Mouse (Mus musculus) liver, embryonic 13.5 days (tissue): Measurements from ENCODE around the gene Plcxd2. TPM values are rescaled to one million over a fixed set of nuclear protein-coding genes. Genes with fewer than 3 reads are reported as not detected.

Experiments used
- ATAC-seq: fragments of 200-750 bp; cut with Nextera tagmentation; 2 replicates; pipeline ENCODE4 v1.8.0; 2017; ENCODE audit warnings: low read depth, mild to moderate bottlenecking, moderate number of reproducible peaks, moderate library complexity
- DNase-seq: peaks from one replicate; pipeline ENCODE4 v3.0.0; 2022
- H3K27ac ChIP-seq: fragments of 300-500 bp; sonication (generic); 2 replicates; pipeline ENCODE4 v1.5.1; 2015; ENCODE audit warnings: moderate library complexity, mild to moderate bottlenecking, inconsistent platforms
- H3K27me3 ChIP-seq: fragments of 300-500 bp; sonication (generic); 2 replicates; pipeline ENCODE4 v1.6.1; 2015; ENCODE audit warnings: mild to moderate bottlenecking, inconsistent platforms
- H3K36me3 ChIP-seq: fragments of 300-500 bp; sonication (generic); 2 replicates; pipeline ENCODE4 v1.6.1; 2015; ENCODE audit warnings: mild to moderate bottlenecking, inconsistent platforms
- H3K4me1 ChIP-seq: fragments of 300-500 bp; sonication (generic); replicated peaks from 2 replicates; pipeline ENCODE4 v1.6.1; 2015; ENCODE audit warnings: inconsistent platforms
- H3K4me2 ChIP-seq: fragments of 300-500 bp; sonication (generic); 2 replicates; pipeline ENCODE4 v1.6.1; 2015; ENCODE audit warnings: inconsistent platforms, mild to moderate bottlenecking, moderate library complexity
- H3K4me3 ChIP-seq: fragments of 300-500 bp; sonication (generic); replicated peaks from 2 replicates; pipeline ENCODE4 v1.5.1; 2015; ENCODE audit warnings: mild to moderate bottlenecking, inconsistent platforms
- H3K9ac ChIP-seq: fragments of 300-500 bp; sonication (generic); 2 replicates; pipeline ENCODE4 v1.6.1; 2015; ENCODE audit warnings: mild to moderate bottlenecking, inconsistent platforms
- H3K9me3 ChIP-seq: fragments of 300-500 bp; sonication (generic); replicated peaks from 2 replicates; pipeline ENCODE4 v1.6.1; 2016; ENCODE audit warnings: inconsistent platforms
- WGBS: fragments of 180-500 bp; shearing (Covaris S2); methylation state at CpG from one replicate; pipeline ENCODE4 v1.1.7; 2015; ENCODE audit not compliant: insufficient replicate concordance; 5-methylcytosine and 5-hydroxymethylcytosine counted together
- polyA plus RNA-seq: library from polyadenylated mRNA; unstranded; fragments of >200 nt; fragmentation: Nextera tagmentation; extraction: Ambion mirVana; gene quantifications from 2 replicates; pipeline ENCODE4 v1.2.1, GENCODE M21; 2015

The Plcxd2 gene
- polyA plus RNA-seq, 1 experiment from 2014 or later: 2.2 TPM

GRCm38 (mm10) chr16:45984610-45985606 lies 25.1 kb downstream of the Plcxd2 start:
- Histone ChIP-seq H3K36me3 (no peaks in the 10 kb centered on the region), H3K27me3 (no peaks in the 10 kb centered on the region), H3K4me1 (no peaks in the 10 kb centered on the region), H3K27ac (peak overlapping the region; percentile 63), H3K9ac (no peak overlapping the region), H3K4me2 (no peak overlapping the region), H3K9me3 (no peaks in the 10 kb centered on the region), H3K4me3 (no peak overlapping the region)
- ATAC-seq: peak; percentile 75
- 38% methylated on average over 4 of the region's 4 CpGs for WGBS
- DNase-seq: no peak

- Histone ChIP-seq H3K9me3 (no peaks in the 10 kb centered on the region), H3K4me1 (no peaks in the 10 kb centered on the region), H3K27ac (no peak overlapping the region), H3K9ac (no peak overlapping the region), H3K36me3 (no peaks in the 10 kb centered on the region), H3K4me3 (no peak overlapping the region), H3K27me3 (no peaks in the 10 kb centered on the region), H3K4me2 (no peak overlapping the region)
- DNase-seq (no peak), ATAC-seq (no peak)
- 62% methylated on average over 1 of the region's 1 CpGs for WGBS
Observed at GRCm38 (mm10) chr16:45976251-45976650, 33.8 kb downstream of the Plcxd2 start.

DNA sequence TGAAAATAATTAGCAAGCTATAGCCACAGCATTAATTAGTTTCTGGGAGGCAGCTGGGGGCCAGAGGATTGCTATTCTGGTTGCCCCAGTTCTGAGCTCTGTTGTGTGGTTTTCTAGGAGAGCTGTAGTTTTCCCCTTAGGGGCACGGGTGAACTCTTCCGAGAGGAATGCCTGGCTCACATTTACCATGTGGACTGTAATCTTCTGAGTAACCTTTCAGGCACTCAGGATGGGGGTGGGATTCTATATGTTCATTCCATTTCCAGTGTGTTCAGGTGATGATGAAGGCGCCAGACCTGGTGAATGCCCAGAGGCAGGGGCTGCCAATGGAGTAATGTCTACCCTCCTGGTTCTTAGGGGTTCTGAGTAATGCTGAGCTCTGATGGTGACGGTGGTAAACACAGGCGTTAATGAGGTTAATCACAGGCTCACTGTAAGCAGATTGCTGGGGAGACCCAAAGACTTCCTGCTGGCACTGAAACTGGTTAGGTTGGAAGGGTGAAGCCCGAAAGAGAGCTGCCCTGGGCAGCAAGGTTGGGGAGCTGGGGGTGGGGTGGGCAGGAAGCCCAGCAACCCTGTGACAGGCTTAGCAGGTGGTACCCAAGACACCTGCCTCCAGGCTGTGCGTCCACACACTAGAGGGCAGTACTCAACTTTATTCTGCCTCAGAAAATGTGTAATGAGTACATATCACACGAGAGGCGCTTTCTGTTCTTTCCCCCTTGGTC lies 35.9 kb downstream of the Plcxd2 start:
- Histone ChIP-seq H3K36me3 (no peaks in the 10 kb centered on the region), H3K27ac (no peak overlapping the region), H3K4me2 (no peak overlapping the region), H3K9me3 (no peaks in the 10 kb centered on the region), H3K4me1 (no peaks in the 10 kb centered on the region), H3K4me3 (no peak overlapping the region), H3K27me3 (no peaks in the 10 kb centered on the region), H3K9ac (no peak overlapping the region)
- ATAC-seq (no peak), DNase-seq (no peak)
- WGBS: 53% methylated on average over 9 of the region's 9 CpGs

GRCm38 (mm10) chr16:45970187-45970586 lies 39.8 kb downstream of the Plcxd2 start:
- ATAC-seq (no peak), DNase-seq (no peak)
- 57% methylated on average over 2 of the region's 2 CpGs for WGBS

DNA sequence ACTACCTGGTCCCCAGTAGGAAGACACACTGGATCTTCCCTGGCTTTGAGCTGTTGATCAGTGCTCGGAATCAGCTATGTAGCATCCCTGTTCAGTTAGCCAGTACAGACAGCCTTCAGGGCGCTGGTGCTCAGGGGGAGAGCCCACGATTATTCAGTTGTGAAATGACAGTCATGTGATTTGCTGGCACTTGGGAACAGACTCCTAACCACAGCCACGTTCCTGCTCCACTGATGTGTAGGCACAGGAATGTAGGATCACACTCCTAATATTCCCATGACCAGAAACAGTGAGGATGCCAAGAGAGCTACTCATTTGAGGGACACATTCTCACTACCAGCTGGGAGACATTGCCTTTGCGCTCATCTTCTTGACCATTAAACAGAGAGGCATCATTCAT lies 41.3 kb downstream of the Plcxd2 start:
- no peak overlapping the region for H3K4me3 ChIP-seq
- no peaks in the 10 kb centered on the region for H3K9me3 ChIP-seq
- H3K36me3 ChIP-seq: no peaks in the 10 kb centered on the region
- no peak for ATAC-seq
- H3K9ac ChIP-seq: no peak overlapping the region
- DNase-seq: no peak
- no peak overlapping the region for H3K4me2 ChIP-seq
- H3K4me1 ChIP-seq: no peaks in the 10 kb centered on the region
- 55% methylated on average over 5 of the region's 5 CpGs for WGBS
- H3K27me3 ChIP-seq: no peaks in the 10 kb centered on the region
- H3K27ac ChIP-seq: no peak overlapping the region

More at GRCm38 (mm10) chr16:45970187-45970586, 39.8 kb downstream of the Plcxd2 start:
- H3K4me1 ChIP-seq: no peaks in the 10 kb centered on the region
- no peak overlapping the region for H3K9ac ChIP-seq
- H3K27ac ChIP-seq: no peak overlapping the region
- H3K36me3 ChIP-seq: no peaks in the 10 kb centered on the region
- H3K4me2 ChIP-seq: no peak overlapping the region
- no peaks in the 10 kb centered on the region for H3K27me3 ChIP-seq
- H3K4me3 ChIP-seq: no peak overlapping the region
- H3K9me3 ChIP-seq: no peaks in the 10 kb centered on the region

DNA sequence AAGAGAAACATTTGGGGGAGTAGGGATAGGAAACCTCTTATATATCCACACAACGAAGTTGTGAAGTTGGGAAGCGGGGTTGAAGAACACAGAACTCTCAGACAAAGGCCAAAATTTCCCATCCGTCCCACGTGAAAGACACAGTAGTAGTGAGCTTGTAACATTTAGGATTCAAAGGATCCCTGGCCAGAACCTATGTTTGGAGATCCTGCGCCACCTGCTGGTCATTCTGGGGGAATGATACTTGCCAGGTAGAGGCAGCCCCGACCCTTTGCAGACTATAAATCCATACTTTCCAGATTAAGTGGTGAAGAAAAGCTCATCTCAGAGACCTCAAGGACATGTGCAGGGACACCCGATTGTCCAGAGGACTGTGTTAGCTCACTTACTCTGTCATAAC lies 42.5 kb downstream of the Plcxd2 start:
- no peak for DNase-seq

GRCm38 (mm10) chr16:45966604-45967003 lies 43.4 kb downstream of the Plcxd2 start:
- no peak for DNase-seq
- ATAC-seq: no peak
- no peak overlapping the region for H3K9ac ChIP-seq
- no peak overlapping the region for H3K27ac ChIP-seq
- H3K27me3 ChIP-seq: no peaks in the 10 kb centered on the region
- 0 out of 2 replicates have a peak, but pooled peaks cover 12% of the 10 kb centered on the region for H3K4me1 ChIP-seq
- H3K9me3 ChIP-seq: no peaks in the 10 kb centered on the region
- H3K36me3 ChIP-seq: no peaks in the 10 kb centered on the region
- 44% methylated on average over 5 of the region's 5 CpGs for WGBS
- H3K4me3 ChIP-seq: no peak overlapping the region
- H3K4me2 ChIP-seq: no peak overlapping the region

More for the DNA sequence above, 42.5 kb downstream of the Plcxd2 start:
- no peaks in the 10 kb centered on the region for H3K36me3 ChIP-seq
- H3K9me3 ChIP-seq: no peaks in the 10 kb centered on the region
- H3K27ac ChIP-seq: no peak overlapping the region
- H3K4me1 ChIP-seq: 0 out of 2 replicates have a peak, but pooled peaks cover 7% of the 10 kb centered on the region
- H3K27me3 ChIP-seq: no peaks in the 10 kb centered on the region
- H3K9ac ChIP-seq: no peak overlapping the region
- 0 out of 2 replicates have a peak, but pooled peaks have one; percentile 29 for ATAC-seq
- 6% methylated on average over 7 of the region's 7 CpGs for WGBS
- H3K4me3 ChIP-seq: no peak overlapping the region
- no peak overlapping the region for H3K4me2 ChIP-seq

DNA sequence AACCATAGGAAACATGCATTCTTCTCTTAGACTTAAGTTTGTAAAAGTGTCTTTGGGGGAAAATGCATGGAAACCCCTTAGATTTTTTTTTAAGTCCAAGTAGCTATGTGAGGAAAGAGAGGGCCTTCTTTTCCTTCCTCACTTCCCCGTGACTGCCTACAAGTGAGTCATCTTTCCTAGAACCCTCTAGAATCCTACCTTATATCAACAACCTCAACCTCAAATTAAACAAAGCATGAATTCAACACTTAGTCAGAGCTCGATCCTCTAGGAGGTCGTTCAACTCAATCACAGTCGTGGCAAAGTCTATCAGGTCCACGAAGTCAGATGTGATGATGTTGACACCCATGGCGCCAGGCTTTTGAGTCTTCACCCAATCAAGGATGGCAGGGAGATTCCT lies 45.2 kb downstream of the Plcxd2 start:
- no peak overlapping the region for H3K4me2 ChIP-seq
- no peak for ATAC-seq
- 0 out of 2 replicates have a peak, but pooled peaks cover 12% of the 10 kb centered on the region for H3K4me1 ChIP-seq
- H3K9ac ChIP-seq: no peak overlapping the region
- H3K4me3 ChIP-seq: no peak overlapping the region
- H3K27me3 ChIP-seq: no peaks in the 10 kb centered on the region
- WGBS: 61% methylated on average over 6 of the region's 6 CpGs
- H3K9me3 ChIP-seq: no peaks in the 10 kb centered on the region
- H3K36me3 ChIP-seq: no peaks in the 10 kb centered on the region
- no peak for DNase-seq
- H3K27ac ChIP-seq: no peak overlapping the region

GRCm38 (mm10) chr16:45963837-45964236 lies 46.2 kb downstream of the Plcxd2 start:
- Histone ChIP-seq H3K27me3 (no peaks in the 10 kb centered on the region), H3K27ac (no peak overlapping the region), H3K9ac (no peak overlapping the region), H3K4me3 (no peak overlapping the region), H3K9me3 (no peaks in the 10 kb centered on the region), H3K4me2 (no peak overlapping the region), H3K36me3 (no peaks in the 10 kb centered on the region), H3K4me1 (0 out of 2 replicates have a peak, but pooled peaks cover 12% of the 10 kb centered on the region)
- DNase-seq: no peak
- ATAC-seq: no peak
- WGBS: 62% methylated on average over 8 of the region's 8 CpGs

DNA sequence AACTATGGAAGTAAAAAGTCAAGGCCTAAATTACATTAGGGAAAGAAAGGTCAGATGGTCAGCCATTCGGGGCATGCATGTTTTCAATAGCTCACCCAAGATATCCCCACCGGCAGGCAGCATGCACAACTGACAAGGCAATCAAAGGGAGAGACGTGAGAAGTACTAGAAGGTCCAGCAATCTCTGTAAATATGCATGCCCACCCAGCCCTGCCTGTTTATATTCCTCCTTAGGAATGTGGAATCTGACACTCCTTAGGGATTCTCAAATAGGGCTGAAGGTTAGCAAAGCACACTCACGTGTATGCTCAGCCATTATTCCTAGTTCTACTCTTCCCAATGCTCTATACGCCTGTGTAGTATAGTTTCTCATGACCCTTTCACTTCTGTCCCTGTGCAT lies 46.9 kb downstream of the Plcxd2 start:
- H3K4me2 ChIP-seq: no peak overlapping the region
- ATAC-seq (no peak), DNase-seq (no peak)
- no peak overlapping the region for H3K9ac ChIP-seq
- H3K9me3 ChIP-seq: no peaks in the 10 kb centered on the region
- no peaks in the 10 kb centered on the region for H3K27me3 ChIP-seq
- 47% methylated on average over 5 of the region's 5 CpGs for WGBS
- no peak overlapping the region for H3K4me3 ChIP-seq
- 0 out of 2 replicates have a peak, but pooled peaks cover 12% of the 10 kb centered on the region for H3K4me1 ChIP-seq
- H3K27ac ChIP-seq: no peak overlapping the region
- H3K36me3 ChIP-seq: no peaks in the 10 kb centered on the region

DNA sequence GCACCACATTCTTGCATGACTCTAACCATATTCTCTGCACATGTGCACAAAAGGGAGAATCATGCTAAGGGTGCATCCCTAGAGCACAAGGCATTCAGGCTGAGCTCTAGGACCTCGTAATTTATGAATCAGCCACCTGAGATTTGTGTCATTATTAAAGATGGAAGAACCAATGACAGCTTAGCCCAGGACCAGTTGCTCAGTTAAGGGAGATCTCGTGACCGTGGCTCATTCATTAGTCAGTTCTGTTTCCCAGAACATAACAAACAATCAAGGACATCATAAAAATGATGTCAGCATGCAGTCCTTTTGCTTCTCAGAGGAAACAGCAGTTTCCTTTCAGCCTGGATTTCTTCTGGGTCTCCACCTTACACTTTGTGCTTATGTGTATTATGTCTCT lies 49.0 kb downstream of the Plcxd2 start:
- no peak for ATAC-seq
- Histone ChIP-seq H3K27me3 (no peaks in the 10 kb centered on the region), H3K4me2 (no peak overlapping the region), H3K4me3 (no peak overlapping the region), H3K27ac (no peak overlapping the region), H3K36me3 (no peaks in the 10 kb centered on the region), H3K9me3 (no peaks in the 10 kb centered on the region), H3K4me1 (0 out of 2 replicates have a peak, but pooled peaks cover 12% of the 10 kb centered on the region), H3K9ac (no peak overlapping the region)
- 60% methylated on average over 3 of the region's 3 CpGs for WGBS
- DNase-seq: no peak
